In genomic region chr5:113828481-113828880, GRCm38 (mm10) we compare ENCODE assay signal across 12 mouse cellular contexts. TPM values are rescaled to one million over a fixed set of nuclear protein-coding genes. Genes with fewer than 3 reads are reported as not detected.
A peak's percentile ranks its signal among the peaks of the same experiment; 100 is the strongest.
DNase-seq lines count a peak whose midpoint lies in the region; ATAC-seq and TF ChIP-seq lines count a peak whose summit lies in the region.
"Had no signal": no experiment of that assay in that cellular context is flagged by ENCODE, and none has a peak within 500 bp of the region (broad histone marks: within the 10 kb centered on the region; RNA-seq: fewer than 3 reads in every experiment).

No protein-coding gene starts in this region.

- H3K79me2 ChIP-seq in CH12.LX (replicated peaks; ENCODE audit: control insufficient read depth, extremely low read depth, insufficient read depth, poor library complexity, severe bottlenecking) = no peaks in the 10 kb centered on the region

- 0 out of 2 replicates have a peak overlapping the region, but pooled peaks have one; percentile 23 for H3K27ac ChIP-seq in hindbrain, embryonic 10.5 days
- no peak overlapping the region for H3K27ac ChIP-seq in hindbrain, embryonic 14.5 days
- peak overlapping the region; percentile 75 for H3K27ac ChIP-seq in CH12.LX (ENCODE audit: insufficient read depth, low read depth)
- H3K27ac ChIP-seq in liver, embryonic 11.5 days (ENCODE audit: low read depth, low read length) = no peak overlapping the region
- no peak overlapping the region for H3K27ac ChIP-seq in forebrain, postnatal 0 days (ENCODE audit: low read depth, low read length)
- H3K27ac ChIP-seq: embryonic facial prominence, embryonic 10.5 days; forebrain, embryonic 12.5 days had no signal

- H3K9ac ChIP-seq in hindbrain, embryonic 14.5 days = no peak overlapping the region
- H3K9ac ChIP-seq in CH12.LX (ENCODE audit: insufficient read depth, low read depth) = peak overlapping the region; percentile 37
- H3K9ac ChIP-seq in liver, embryonic 11.5 days (ENCODE audit: low read depth, low read length) = no peak overlapping the region
- H3K9ac ChIP-seq in forebrain, postnatal 0 days = no peak overlapping the region
- H3K9ac ChIP-seq: forebrain, embryonic 12.5 days had no signal

- no peak for TF ChIP-seq EP300 in CH12.LX (IDR thresholded peaks at IDR 0.05; ENCODE audit: low read length)

- H3K36me3 ChIP-seq in hindbrain, embryonic 10.5 days = no peaks in the 10 kb centered on the region
- H3K36me3 ChIP-seq in hindbrain, embryonic 14.5 days (replicated peaks; ENCODE audit: control insufficient read depth, insufficient read depth) = no peaks in the 10 kb centered on the region
- H3K36me3 ChIP-seq in CH12.LX (replicated peaks in 1 of 2; ENCODE audit: control insufficient read depth in 1 of 2, insufficient read depth in 1 of 2, low read length in 1 of 2) = peaks cover 7 to 37% of the 10 kb centered on the region in 2 experiments
- no peaks in the 10 kb centered on the region for H3K36me3 ChIP-seq in liver, embryonic 11.5 days (ENCODE audit: control insufficient read depth, insufficient read depth, low read length)
- no peaks in the 10 kb centered on the region for H3K36me3 ChIP-seq in forebrain, postnatal 0 days (ENCODE audit: insufficient read depth)
- H3K36me3 ChIP-seq: embryonic facial prominence, embryonic 10.5 days; forebrain, embryonic 12.5 days had no signal

- no peak for TF ChIP-seq CTCF in CH12.LX (conservative IDR thresholded peaks at IDR 0.05 in 1 of 2, IDR thresholded peaks at IDR 0.05 in 1 of 2; ENCODE audit: low read depth in 2 of 2, low read length in 2 of 2)
- TF ChIP-seq CTCF in forebrain, postnatal 0 days (IDR thresholded peaks at IDR 0.05; ENCODE audit: low read depth) = no peak

- no peak for TF ChIP-seq POLR2A in CH12.LX (IDR thresholded peaks at IDR 0.05; ENCODE audit: low read depth, low read length)

- H3K4me2 ChIP-seq in hindbrain, embryonic 14.5 days (replicated peaks) = no peak overlapping the region
- H3K4me2 ChIP-seq in CH12.LX (ENCODE audit: insufficient read depth, low read depth, poor library complexity, severe bottlenecking) = peak overlapping the region; percentile 34; the same call in 1 of the 2 replicates
- peak overlapping the region; percentile 12 for H3K4me2 ChIP-seq in liver, embryonic 11.5 days
- H3K4me2 ChIP-seq in forebrain, postnatal 0 days (ENCODE audit: low read depth) = no peak overlapping the region
- H3K4me2 ChIP-seq: forebrain, embryonic 12.5 days had no signal

- H3K4me1 ChIP-seq in hindbrain, embryonic 10.5 days (replicated peaks) = peaks cover 18% of the 10 kb centered on the region
- no peaks in the 10 kb centered on the region for H3K4me1 ChIP-seq in hindbrain, embryonic 14.5 days (replicated peaks; ENCODE audit: control insufficient read depth, insufficient read depth, low read length)
- peaks cover 33 to 78% of the 10 kb centered on the region in 2 experiments for H3K4me1 ChIP-seq in CH12.LX (ENCODE audit: control insufficient read depth in 1 of 2, insufficient read depth in 2 of 2)
- peaks cover 25% of the 10 kb centered on the region for H3K4me1 ChIP-seq in liver, embryonic 11.5 days (replicated peaks; ENCODE audit: control insufficient read depth, insufficient read depth, low read length)
- H3K4me1 ChIP-seq in forebrain, postnatal 0 days (ENCODE audit: insufficient read depth) = no peaks in the 10 kb centered on the region

- H3K4me3 ChIP-seq in hindbrain, embryonic 10.5 days = no peak overlapping the region
- no peak overlapping the region for H3K4me3 ChIP-seq in hindbrain, embryonic 14.5 days (replicated peaks; ENCODE audit: low read length)
- peak overlapping the region; percentile 18 to 34 (median 21) for H3K4me3 ChIP-seq in CH12.LX (replicated peaks in 1 of 3; ENCODE audit: low read depth in 2 of 3, low read length in 2 of 3, poor library complexity in 1 of 3)
- no peak overlapping the region for H3K4me3 ChIP-seq in liver, embryonic 11.5 days (ENCODE audit: low read depth, low read length)
- H3K4me3 ChIP-seq in forebrain, postnatal 0 days (ENCODE audit: low read depth, low read length) = no peak overlapping the region
- H3K4me3 ChIP-seq: embryonic facial prominence, embryonic 10.5 days; forebrain, embryonic 12.5 days had no signal

- in situ Hi-C loops in CH12.LX (cut with MboI; ENCODE audit: low pct_ligation_motif_present, low pct_unique_long_range_greater_than_20kb, low sequenced_read_pairs) = loop anchor here (10.0 kb wide), 1 partner anchor 244 kb away; no protein-coding TSS in a partner anchor

- no peak for TF ChIP-seq RAD21 in CH12.LX (IDR thresholded peaks at IDR 0.05; ENCODE audit: low read depth, low read length)

- dilution Hi-C loops in CH12.LX (cut with MboI; ENCODE audit: extremely low pct_ligation_motif_present, extremely low pct_unique_long_range_greater_than_20kb, low sequenced_read_pairs) = no loop called here

- no peak for ATAC-seq in hindbrain, embryonic 14.5 days (ENCODE audit: low FRiP score)
- 0 out of 2 replicates have a peak, but pooled peaks have one; percentile 28 for ATAC-seq in liver, embryonic 11.5 days (replicated peaks; ENCODE audit: low FRiP score)
- no peak for ATAC-seq in forebrain, postnatal 0 days

- no peak for DNase-seq in hindbrain, embryonic 10.5 days (ENCODE audit: low spot score)
- DNase-seq in hindbrain, embryonic 14.5 days (ENCODE audit: low spot score) = no peak
- DNase-seq in CH12.LX (ENCODE audit: extremely low read depth) = peak; percentile 65
- DNase-seq in liver, embryonic 11.5 days (ENCODE audit: low spot score) = no peak
- peak; percentile 40 to 69 for DNase-seq in thymus, adult 18-20 months
- no peak for DNase-seq in retina, embryonic 14.5 days (ENCODE audit: low spot score)
- DNase-seq in forebrain, postnatal 0 days = no peak
- DNase-seq in B cell, adult 2 months = no peak
- DNase-seq: adrenal gland, postnatal 36 days; cerebellum, adult 8-10 months had no signal

- H3K9me3 ChIP-seq in hindbrain, embryonic 10.5 days = no peaks in the 10 kb centered on the region
- no peaks in the 10 kb centered on the region for H3K9me3 ChIP-seq in hindbrain, embryonic 14.5 days (ENCODE audit: control insufficient read depth, low read length)
- H3K9me3 ChIP-seq in CH12.LX (replicated peaks; ENCODE audit: low read length) = peaks cover 24% of the 10 kb centered on the region
- H3K9me3 ChIP-seq in liver, embryonic 11.5 days (ENCODE audit: control insufficient read depth, low read length) = no peaks in the 10 kb centered on the region
- no peaks in the 10 kb centered on the region for H3K9me3 ChIP-seq in forebrain, postnatal 0 days (ENCODE audit: low read length)
- H3K9me3 ChIP-seq: embryonic facial prominence, embryonic 10.5 days; forebrain, embryonic 12.5 days had no signal

- WGBS in hindbrain, embryonic 10.5 days = 66% methylated on average over 7 of the region's 7 CpGs
- 71% methylated on average over 7 of the region's 7 CpGs for WGBS in hindbrain, embryonic 14.5 days
- WGBS in liver, embryonic 11.5 days = 60% methylated on average over 7 of the region's 7 CpGs
- 58% methylated on average over 7 of the region's 7 CpGs for WGBS in forebrain, postnatal 0 days

- no peaks in the 10 kb centered on the region for H3K27me3 ChIP-seq in hindbrain, embryonic 10.5 days (ENCODE audit: insufficient read depth, poor library complexity, severe bottlenecking)
- no peaks in the 10 kb centered on the region for H3K27me3 ChIP-seq in hindbrain, embryonic 14.5 days (ENCODE audit: control insufficient read depth, insufficient read depth, low read length)
- no peaks in the 10 kb centered on the region for H3K27me3 ChIP-seq in CH12.LX (replicated peaks)
- no peaks in the 10 kb centered on the region for H3K27me3 ChIP-seq in liver, embryonic 11.5 days (replicated peaks; ENCODE audit: control insufficient read depth, insufficient read depth, low read length)
- no peaks in the 10 kb centered on the region for H3K27me3 ChIP-seq in forebrain, postnatal 0 days (ENCODE audit: insufficient read depth, low read length)

RNA-seq across cellular contexts. Expression of gene Selplg, which starts 4.0 kb away (rescaled TPM):
- polyA plus RNA-seq in hindbrain, embryonic 10.5 days (2016; fragmentation: Nextera tagmentation; extraction: Ambion mirVana) = 1.3 and 1.7 TPM in 2 replicates
- polyA plus RNA-seq in hindbrain, embryonic 14.5 days (2014; fragmentation: Nextera tagmentation; extraction: Ambion mirVana) = 1.6 and 2.4 TPM in 2 replicates
- total RNA-seq in CH12.LX (2012; rRNA removed) = 50.5 and 58.5 TPM in 2 replicates
- 27.9 and 29.4 TPM in 2 replicates for total RNA-seq in CH12.LX (2014; rRNA removed)
- 34.2 and 41.6 TPM in 2 replicates for polyA plus RNA-seq in CH12.LX (2012; ENCODE audit: insufficient read length, low read depth)
- polyA plus RNA-seq in liver, embryonic 11.5 days (2014; fragmentation: Nextera tagmentation; extraction: Ambion mirVana) = 17.1 and 17.8 TPM in 2 replicates
- 1.1 and 1.3 TPM in 2 replicates for total RNA-seq in forebrain, postnatal 0 days (2014; rRNA removed)
- 1.8 and 2.4 TPM in 2 replicates for polyA plus RNA-seq in forebrain, postnatal 0 days (2015; fragmentation: Nextera tagmentation; extraction: Ambion mirVana)

RNA-seq across cellular contexts. Expression of gene Tmem119, which starts 28.2 kb away (rescaled TPM):
- polyA plus RNA-seq in hindbrain, embryonic 10.5 days (2016; fragmentation: Nextera tagmentation; extraction: Ambion mirVana) = 34.4 and 46.0 TPM in 2 replicates
- 4.8 and 5.0 TPM in 2 replicates for polyA plus RNA-seq in hindbrain, embryonic 14.5 days (2014; fragmentation: Nextera tagmentation; extraction: Ambion mirVana)
- total RNA-seq in CH12.LX (2012; rRNA removed) = 0.30 and 0.46 TPM in 2 replicates
- 0.55 and 1.0 TPM in 2 replicates for total RNA-seq in CH12.LX (2014; rRNA removed)
- polyA plus RNA-seq in CH12.LX (2012; ENCODE audit: insufficient read length, low read depth) = 0.97 and 1.5 TPM in 2 replicates
- polyA plus RNA-seq in liver, embryonic 11.5 days (2014; fragmentation: Nextera tagmentation; extraction: Ambion mirVana) = 15.6 and 16.9 TPM in 2 replicates
- total RNA-seq in forebrain, postnatal 0 days (2014; rRNA removed) = 5.8 and 8.2 TPM in 2 replicates
- polyA plus RNA-seq in forebrain, postnatal 0 days (2015; fragmentation: Nextera tagmentation; extraction: Ambion mirVana) = 5.9 and 7.1 TPM in 2 replicates

RNA-seq across cellular contexts. Expression of gene Iscu, which starts 55.9 kb away (rescaled TPM):
- 103 and 116 TPM in 2 replicates for polyA plus RNA-seq in hindbrain, embryonic 10.5 days (2016; fragmentation: Nextera tagmentation; extraction: Ambion mirVana)
- polyA plus RNA-seq in hindbrain, embryonic 14.5 days (2014; fragmentation: Nextera tagmentation; extraction: Ambion mirVana) = 81.5 and 92.4 TPM in 2 replicates
- total RNA-seq in CH12.LX (2012; rRNA removed) (79.3 and 81.5 TPM in 2 replicates), CH12.LX (2014; rRNA removed) (70.6 and 72.1 TPM in 2 replicates)
- polyA plus RNA-seq in CH12.LX (2012; ENCODE audit: insufficient read length, low read depth) = 83.0 and 86.7 TPM in 2 replicates
- polyA plus RNA-seq in liver, embryonic 11.5 days (2014; fragmentation: Nextera tagmentation; extraction: Ambion mirVana) = 109 and 117 TPM in 2 replicates
- 67.2 and 88.2 TPM in 2 replicates for total RNA-seq in forebrain, postnatal 0 days (2014; rRNA removed)
- polyA plus RNA-seq in forebrain, postnatal 0 days (2015; fragmentation: Nextera tagmentation; extraction: Ambion mirVana) = 98.9 and 119 TPM in 2 replicates

RNA-seq across cellular contexts. Expression of gene Sart3, which starts 56.2 kb away (rescaled TPM):
- 66.0 and 77.9 TPM in 2 replicates for polyA plus RNA-seq in hindbrain, embryonic 10.5 days (2016; fragmentation: Nextera tagmentation; extraction: Ambion mirVana)
- 33.0 and 37.1 TPM in 2 replicates for polyA plus RNA-seq in hindbrain, embryonic 14.5 days (2014; fragmentation: Nextera tagmentation; extraction: Ambion mirVana)
- total RNA-seq in CH12.LX (2012; rRNA removed) (66.1 and 67.0 TPM in 2 replicates), CH12.LX (2014; rRNA removed) (27.2 and 28.8 TPM in 2 replicates)
- 104 and 113 TPM in 2 replicates for polyA plus RNA-seq in CH12.LX (2012; ENCODE audit: insufficient read length, low read depth)
- polyA plus RNA-seq in liver, embryonic 11.5 days (2014; fragmentation: Nextera tagmentation; extraction: Ambion mirVana) = 52.0 and 54.4 TPM in 2 replicates
- total RNA-seq in forebrain, postnatal 0 days (2014; rRNA removed) = 47.4 and 54.0 TPM in 2 replicates
- polyA plus RNA-seq in forebrain, postnatal 0 days (2015; fragmentation: Nextera tagmentation; extraction: Ambion mirVana) = 21.6 and 28.5 TPM in 2 replicates

Comparison
In these comparisons a context has a peak if more than half of its experiments do, and no peak if none do; other contexts are left out.
1. H3K27ac ChIP-seq: peak in hindbrain, embryonic 10.5 days (single experiment) and CH12.LX (single experiment); none in hindbrain, embryonic 14.5 days (single experiment), liver, embryonic 11.5 days (single experiment) and forebrain, postnatal 0 days (single experiment).
2. DNase-seq: peak in CH12.LX (single experiment) and thymus, adult 18-20 months (2 of 2); none in hindbrain, embryonic 10.5 days (single experiment), hindbrain, embryonic 14.5 days (single experiment), liver, embryonic 11.5 days (single experiment), retina, embryonic 14.5 days (single experiment), forebrain, postnatal 0 days (single experiment) and B cell, adult 2 months (0 of 2).
3. H3K4me3 ChIP-seq: peak in CH12.LX (3 of 3); none in hindbrain, embryonic 10.5 days (single experiment), hindbrain, embryonic 14.5 days (single experiment), liver, embryonic 11.5 days (single experiment) and forebrain, postnatal 0 days (single experiment).
4. H3K4me2 ChIP-seq: peak in CH12.LX (single experiment) and liver, embryonic 11.5 days (single experiment); none in hindbrain, embryonic 14.5 days (single experiment) and forebrain, postnatal 0 days (single experiment).